Mouse (Mus musculus): ENCODE measurements at regions not wholly inside any gene's neighbourhood (a gene's known extent, or its start where the extent isn't known, plus 50 kb on each side); places are given as distances from the start of the nearest gene placed in this dataset.

DNA sequence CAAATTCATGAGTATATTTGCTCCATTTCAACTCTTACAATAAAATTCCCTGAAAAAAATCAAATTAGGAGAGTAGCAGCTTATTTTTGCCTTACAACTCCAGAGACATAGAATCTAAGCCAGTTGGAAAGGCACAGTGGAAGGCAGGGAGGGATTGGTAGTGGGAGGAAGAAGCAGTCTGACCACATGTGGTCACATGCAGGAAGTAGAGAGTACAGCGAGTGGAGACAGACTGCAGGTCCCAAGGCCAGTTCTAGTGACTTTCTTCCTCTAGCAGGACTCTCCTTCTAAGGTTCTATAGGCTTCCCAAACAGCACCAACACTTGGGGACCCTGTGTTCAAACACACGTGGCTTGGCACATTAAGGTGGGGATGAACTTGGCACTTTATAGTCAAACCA, 245.6 kb upstream of the Adgrl4 start:
- no peak for DNase-seq

DNA sequence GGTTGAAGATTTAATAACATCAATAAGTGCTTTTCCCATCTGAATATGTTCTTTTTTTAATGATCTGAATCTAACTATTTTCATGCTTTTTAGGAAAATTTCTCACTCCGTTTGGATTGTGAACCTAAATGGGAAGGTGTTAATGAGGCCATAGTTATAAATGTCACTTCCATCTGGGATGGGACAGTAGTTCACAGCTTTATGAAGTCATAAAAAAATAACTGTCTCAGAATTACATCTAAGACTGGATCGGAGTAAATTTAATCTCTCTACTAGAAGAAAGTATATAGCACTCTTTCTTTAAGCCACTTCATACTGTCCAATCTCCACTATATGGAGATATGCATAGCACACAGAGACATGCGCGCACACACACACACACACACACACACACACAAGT, 226.7 kb upstream of the Adgrl4 start:
- DNase-seq: no peak

DNA sequence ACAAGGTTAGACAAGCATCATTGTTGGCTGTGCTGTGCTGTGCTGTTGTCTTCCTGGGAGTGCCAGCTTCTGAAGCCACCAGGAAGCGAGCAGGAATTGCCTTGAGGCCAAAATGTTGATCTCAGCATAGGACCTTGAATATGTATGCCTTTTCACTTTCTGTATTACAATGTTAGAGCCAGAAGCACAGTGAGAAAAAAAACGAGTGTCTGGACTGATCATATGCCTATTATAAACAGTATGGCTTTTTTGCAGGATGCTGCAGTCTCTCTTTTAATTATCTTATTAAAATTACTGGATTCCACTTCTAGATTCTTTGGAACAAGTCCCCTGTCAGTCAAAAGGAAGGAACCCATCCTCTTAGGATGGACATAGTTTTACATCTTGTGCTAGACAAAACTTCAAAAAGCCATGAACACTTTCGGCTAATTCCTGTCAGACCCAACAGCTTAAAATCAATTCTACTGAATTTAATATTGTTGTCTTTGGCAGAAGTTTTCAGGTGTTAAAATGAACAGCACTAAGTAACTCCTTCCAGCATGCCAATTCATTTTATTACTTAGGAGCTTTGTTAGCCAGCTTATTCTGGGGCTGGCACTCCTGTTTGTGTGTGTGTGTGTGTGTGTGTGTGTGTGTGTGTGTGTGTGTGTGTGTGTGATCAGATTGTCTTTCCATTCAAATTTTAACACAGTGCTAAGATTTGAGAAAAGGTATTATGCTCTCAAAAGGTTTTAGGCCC, 220.8 kb upstream of the Adgrl4 start:
- DNase-seq: no peak

DNA sequence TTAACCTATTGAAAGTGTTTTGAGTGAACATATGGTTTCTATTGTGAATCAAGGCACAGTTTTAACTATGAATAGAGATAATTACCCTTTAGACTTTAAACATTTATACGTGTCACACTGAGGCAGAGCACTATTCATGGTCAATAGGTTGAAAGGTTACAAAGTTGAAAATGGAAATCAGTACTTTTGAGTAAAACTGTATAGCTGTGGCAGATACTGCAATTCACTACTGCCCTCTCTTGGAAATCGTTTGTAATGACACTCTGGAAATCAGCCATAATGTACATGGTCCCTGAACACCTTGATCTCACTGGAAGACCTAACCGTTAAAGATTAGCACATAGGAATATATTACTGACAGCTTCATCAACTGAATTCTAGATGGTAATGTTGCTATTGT, 215.3 kb upstream of the Adgrl4 start:
- DNase-seq: no peak

GRCm38 (mm10) chr3:151252458-151252857, 185.2 kb upstream of the Adgrl4 start:
- DNase-seq: no peak

GRCm38 (mm10) chr3:151262821-151263220, 174.9 kb upstream of the Adgrl4 start:
- no peak for DNase-seq

DNA sequence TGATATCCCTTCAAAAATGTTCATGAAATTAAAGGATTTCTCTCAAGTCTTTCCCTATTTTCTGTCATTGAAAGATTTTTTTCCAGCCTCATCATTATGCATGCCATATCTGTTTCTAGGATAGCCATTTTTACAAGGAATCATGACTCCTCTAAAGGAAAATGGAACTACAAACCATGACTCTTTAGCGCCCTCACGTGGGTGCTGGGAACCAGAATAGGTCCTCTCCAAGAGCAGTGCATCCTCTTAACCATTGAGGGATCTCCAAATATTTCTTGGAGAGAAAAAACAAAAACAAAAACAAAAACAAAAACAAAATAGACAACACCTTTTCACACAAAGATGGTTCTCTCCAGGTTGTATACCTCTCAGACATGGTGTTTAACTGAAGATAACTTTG, 172.0 kb upstream of the Adgrl4 start:
- no peak for DNase-seq

DNA sequence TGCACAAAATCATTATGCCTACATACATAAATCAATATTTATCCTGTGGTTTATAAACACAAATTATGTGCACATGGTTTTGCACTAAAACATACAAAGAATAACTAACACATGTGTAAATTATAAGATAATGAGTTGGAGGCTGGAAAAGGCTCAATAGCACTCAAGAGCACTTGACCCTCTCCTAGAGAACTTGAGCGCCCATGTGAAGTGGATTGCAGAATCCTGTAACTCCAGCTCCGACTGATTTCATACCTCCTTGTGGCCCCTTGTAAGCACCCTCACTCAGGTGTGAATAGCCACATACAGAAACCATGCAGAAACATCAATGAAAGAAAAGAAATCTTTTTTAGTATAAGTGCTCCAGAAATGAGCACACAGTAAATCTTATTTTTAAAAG, 168.2 kb upstream of the Adgrl4 start:
- DNase-seq: no peak

- DNase-seq: no peak
Observed at GRCm38 (mm10) chr3:151283829-151284228, 153.9 kb upstream of the Adgrl4 start.

DNA sequence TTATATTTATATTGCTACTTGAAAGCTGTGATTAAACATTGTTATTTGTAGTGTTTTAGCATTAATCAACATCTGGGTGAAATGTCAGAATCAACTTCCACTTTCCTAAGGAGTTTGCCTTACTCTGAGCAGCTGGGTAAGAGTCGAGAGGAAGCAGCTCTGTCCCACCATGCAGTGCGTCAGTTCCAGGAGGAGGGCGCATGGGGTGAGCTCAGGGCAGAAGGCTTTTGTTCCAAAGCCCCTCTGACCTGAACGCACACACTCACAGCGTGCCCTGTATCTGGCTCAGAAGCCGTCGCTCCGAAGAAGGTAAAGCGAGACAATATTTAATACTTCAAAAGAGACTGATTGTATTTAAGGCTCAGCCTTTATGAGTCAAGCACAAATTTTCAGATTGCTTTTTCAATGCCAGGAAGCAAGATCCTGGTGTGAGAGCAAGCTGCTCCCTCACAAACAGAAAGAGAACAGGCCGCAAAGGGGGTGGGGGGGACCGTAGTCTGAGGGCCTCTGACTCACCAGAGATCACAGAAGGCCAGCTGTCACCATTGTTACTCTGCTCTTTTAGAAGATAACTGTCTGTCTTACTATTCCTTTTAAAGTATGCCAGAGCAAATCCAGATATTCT, 143.6 kb upstream of the Adgrl4 start:
- DNase-seq: no peak

DNA sequence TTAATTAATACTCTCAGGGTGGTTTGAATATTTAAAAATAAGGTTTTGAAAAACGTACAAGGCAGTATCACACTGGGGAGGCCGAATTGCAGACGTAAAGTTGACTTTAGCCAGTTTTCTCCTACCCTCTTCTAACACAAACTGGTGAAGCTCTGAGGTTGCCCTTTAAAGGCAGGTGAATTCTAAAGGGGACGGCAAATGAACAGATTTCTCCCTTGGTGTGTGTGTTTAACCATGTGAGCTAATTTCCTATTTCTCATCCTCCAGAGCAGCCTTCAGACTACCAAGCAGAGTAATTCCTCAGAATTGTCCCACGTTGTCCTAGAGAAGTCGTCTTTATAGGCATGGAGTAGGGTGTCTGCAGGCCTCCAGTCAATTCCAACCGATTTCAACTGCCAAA, 143.1 kb upstream of the Adgrl4 start:
- DNase-seq: no peak

- DNase-seq: no peak
Observed at GRCm38 (mm10) chr3:151295027-151295426, 142.7 kb upstream of the Adgrl4 start.

DNA sequence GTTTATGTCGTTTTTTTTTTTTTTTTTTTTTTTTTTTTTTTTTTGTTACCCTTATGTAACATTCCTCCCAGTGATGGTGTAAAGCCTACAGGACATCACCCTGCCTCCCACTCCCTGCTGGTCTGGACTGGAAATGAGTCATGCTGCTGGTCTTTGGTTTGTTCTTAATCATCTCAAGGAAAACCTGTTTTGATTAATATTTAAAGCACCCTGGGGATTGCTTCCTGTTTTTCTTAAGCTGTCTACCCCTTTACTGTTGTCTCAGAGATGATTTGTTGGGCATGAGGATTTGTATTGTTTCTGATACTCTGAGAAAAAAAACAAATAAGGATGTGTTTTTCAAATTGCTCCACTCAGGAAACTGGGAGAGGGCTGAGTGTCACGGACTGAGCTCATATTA, 139.4 kb upstream of the Adgrl4 start:
- no peak for DNase-seq

DNA sequence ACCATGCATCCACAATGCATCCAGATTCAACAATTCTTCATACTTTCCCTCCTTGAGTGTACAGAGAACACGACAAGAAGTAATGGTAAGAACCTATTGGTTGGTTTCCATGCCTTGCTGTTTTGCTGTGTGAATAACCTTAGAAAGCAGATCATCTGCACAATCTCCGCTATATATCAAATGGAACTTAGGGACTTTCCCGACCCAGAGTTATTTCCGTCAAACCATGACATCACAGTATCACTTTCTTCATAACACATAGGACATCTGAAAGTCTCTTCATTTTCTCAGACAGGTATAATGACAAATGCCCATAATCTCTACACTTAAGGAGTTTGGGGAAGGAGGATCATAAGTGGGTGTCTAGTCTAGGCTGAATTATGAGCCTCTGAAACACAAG, 132.3 kb upstream of the Adgrl4 start:
- DNase-seq: no peak

- no peak for DNase-seq
Observed at GRCm38 (mm10) chr3:151307975-151308374, 129.7 kb upstream of the Adgrl4 start.

DNA sequence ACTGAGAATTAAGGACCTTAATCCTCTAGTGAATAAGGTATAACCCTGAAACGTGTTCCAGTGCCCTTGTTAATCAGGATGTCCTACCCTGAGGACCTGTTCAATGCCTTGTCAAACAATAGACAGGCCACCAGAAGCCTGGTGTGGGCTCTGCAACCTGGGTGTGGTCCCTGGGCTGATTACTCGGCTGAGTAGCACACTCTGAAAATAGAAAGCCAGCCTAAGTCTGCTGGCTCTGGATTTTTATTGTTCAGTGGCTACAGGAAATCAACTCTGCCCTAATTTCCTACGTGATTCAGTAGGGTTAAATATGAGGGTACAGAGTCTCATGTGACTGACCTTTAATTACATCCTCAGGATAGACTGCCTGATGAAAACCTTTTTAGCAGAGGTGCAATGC, 113.9 kb upstream of the Adgrl4 start:
- DNase-seq: no peak

DNA sequence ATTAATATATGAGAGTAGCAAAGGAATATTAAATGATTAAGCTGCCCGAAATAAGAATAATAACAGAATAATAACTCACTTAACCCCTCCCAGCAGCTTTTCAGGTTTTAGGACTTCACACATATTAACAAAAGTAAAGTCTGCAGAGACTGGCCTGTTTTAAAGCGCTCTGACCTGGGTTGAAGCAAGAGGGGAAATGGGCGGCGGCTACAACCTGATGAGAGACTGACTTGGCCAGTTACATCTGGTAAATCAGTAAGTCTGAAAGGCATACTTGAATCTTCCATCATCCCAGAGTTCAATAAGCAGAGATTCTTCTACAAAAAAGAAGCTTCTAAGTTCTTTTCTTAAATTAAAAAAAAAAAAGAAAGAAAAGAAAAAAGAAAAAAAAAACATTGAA, 107.9 kb upstream of the Adgrl4 start:
- DNase-seq: no peak

DNA sequence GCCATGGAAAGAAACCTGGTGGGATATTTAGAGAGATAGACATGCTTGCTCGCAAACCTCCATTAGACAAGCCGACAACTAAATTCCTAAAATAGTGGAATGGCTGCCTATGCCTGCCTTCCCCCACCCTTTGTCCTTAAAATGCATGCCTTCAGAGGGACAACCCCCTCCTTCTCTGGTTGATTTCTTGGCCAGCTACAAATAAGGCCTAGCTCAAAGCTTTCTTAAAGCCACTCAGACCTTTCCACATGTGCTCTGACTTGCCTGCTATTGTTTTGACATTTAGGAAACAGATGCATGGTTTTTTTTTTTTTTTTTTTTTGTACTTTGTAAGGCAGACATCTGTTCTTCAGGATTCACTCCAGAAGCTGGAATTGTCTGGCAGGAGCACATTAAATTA, 105.8 kb upstream of the Adgrl4 start:
- no peak for DNase-seq

DNA sequence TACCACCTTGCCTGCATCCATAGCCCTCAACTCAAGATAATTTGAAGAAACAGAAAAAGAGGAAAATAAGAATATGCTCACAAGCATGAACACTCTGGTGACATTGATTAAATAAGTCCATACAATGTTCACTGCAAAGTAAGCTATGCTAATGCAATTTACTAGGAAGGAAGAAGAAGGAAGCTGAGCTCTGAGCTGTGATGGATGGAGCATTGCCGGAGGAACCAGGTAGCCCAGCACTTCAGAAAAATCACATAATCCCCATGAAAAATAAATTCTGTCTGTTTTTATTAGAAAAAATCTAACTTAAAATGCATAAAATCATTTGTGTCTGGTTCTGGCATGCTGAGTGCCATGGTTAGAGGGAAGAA, 105.4 kb upstream of the Adgrl4 start:
- DNase-seq: no peak

DNA sequence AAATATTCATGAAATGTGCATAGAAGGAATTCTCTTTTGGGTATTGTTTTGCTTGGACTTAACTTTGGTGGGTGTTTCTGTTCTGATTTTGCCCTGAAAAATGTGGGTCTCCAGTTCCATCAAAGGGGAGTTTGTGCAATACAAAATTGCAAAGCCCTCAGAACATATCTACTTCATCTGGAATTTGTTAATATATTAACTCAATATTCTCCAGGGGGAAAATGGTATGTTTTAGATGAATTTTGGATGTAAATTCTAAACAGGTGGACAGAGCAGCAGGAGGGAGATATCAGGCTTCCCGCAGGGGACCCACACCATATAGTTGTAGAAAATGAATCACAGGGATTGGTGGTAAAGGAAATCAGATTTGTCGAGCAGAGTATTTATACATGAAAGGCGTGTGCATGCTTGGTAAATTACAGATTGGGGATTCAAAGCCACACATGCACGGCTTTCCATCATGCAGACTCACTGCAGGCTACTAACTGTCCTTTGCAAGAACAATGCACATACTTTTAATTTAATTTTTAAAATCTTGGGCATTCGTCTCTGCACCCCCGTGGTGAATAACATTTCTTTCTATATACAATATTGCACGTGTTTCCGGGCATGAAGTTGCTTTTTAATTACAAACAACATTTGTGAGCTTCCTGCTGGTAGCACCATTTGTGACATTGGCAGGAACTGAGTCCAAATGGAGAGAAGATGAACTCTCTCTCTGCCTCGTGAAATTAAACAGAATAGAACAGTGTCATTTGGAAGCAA, 104.8 kb upstream of the Adgrl4 start:
- DNase-seq: no peak

- DNase-seq: no peak
Observed at GRCm38 (mm10) chr3:151333867-151334341, 103.8 kb upstream of the Adgrl4 start.

DNA sequence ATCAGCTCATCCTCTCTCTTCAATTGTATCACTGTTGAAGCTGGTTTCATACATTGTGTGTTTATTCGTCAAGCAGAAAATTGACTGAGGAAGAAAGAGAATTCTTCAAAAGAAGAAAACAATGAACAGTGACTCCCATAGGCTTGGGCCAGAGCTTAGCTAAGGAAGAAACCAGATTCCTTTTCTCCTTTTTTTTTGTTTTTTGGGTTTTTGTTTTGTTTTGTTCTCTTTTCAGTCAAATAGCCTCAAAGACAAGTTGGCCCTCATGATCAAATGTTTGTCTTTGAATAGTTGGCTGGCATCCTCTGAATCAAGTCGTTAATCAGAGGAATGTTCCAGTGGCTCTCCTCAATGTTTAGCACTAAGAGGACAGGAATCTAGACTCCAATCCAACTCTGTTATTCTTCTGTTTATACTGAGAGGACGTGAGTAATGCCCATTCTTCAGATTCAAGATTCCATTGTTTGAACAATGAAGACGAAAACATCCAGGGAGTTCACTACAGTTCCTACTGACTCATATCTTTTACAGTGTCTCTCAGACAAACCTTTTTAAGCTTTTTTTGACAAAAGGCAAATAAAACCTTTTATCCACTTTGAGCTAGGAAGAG, 86.1 kb upstream of the Adgrl4 start:
- DNase-seq: no peak

DNA sequence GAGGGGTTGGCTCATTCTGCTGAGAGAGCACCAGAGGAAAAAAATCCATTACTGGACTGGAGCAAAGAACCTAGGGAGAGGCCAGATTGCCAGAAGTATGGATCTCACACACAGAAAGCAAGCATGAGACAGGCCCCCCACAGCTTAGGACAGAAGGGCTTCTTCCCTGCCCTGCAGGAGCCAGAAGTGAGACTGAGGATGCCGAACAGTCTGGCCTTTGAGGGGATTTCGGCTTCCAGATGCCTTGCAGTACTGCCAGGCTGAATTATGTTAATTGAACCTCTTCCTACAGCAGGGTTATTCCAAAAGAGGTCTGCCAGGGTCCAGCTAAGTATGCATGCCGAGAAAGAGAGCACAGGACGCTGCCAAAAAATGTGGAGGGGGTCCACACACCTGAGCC, 71.4 kb upstream of the Adgrl4 start:
- peak in 1 of 2 experiments; percentile 2 for DNase-seq
